Mouse (Mus musculus) small intestine, adult 2 months (tissue): ENCODE results near the gene Tmem170b.

ENCODE experiments used
- CTCF ChIP-seq: fragments of 200-500 bp; IDR thresholded peaks from 2 replicates; pipeline ENCODE4 v1.5.1; 2012; ENCODE audit warnings: low read depth, mild to moderate bottlenecking, control low read depth, inconsistent platforms, low read length, moderate library complexity, mixed read lengths; ENCODE audit not compliant: insufficient replicate concordance, insufficient read length; ENCODE audit errors: extremely low read depth
- POLR2A ChIP-seq: fragments of 200-500 bp; IDR thresholded peaks from 2 replicates; pipeline ENCODE4 v1.6.1; 2012; ENCODE audit warnings: low read depth, mild to moderate bottlenecking, control low read depth, inconsistent platforms, low read length, moderate library complexity

DNA sequence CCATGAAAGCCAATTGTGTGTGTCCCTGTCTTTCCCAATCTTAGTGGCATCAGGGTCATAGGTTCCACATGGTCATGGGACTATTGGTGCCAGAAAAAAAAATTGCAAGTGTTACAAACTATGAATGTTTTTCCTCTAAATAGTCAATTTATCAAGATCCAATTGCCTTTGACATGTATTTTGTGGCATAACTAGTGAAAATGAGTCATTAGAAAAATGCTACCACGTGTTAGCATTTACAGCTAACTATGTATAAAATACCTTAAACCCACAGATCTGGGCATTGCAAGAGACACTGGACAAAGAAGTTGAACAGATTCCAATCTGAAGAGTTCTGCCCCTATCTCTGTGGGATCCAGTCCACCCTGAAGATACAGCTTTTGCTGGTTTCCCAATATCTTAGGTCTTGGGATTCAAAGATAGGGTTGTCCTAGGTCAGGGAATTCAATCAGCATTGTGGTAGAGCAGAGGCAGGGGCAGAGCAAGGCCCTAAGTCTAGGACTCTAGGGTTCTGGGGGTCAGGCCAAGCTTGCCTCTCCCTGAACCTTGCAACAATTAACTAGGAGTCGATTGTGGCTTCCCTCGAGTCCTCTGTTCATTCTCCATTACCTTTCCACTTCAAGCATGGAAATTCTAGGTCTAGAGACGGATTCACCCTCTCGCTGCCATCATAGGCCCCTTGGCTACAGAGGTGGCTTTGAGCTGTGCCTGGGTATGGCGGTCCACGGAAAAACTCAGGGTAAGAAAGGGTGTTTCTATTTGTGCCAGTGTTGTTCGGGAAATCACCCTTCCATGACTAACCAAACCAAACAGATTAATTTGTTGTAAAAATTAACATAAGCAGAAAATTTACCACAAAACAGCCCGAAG, 70.5 kb downstream of the Tmem170b start:
- TF ChIP-seq CTCF: no peak
- TF ChIP-seq POLR2A: no peak
